Mouse (Mus musculus) heart, embryonic 16.5 days (tissue): ENCODE results near the gene Slc25a11. TPM values are rescaled to one million over a fixed set of nuclear protein-coding genes. Genes with fewer than 3 reads are reported as not detected.

ENCODE experiments used
- ATAC-seq: fragments of 200-750 bp; cut with Nextera tagmentation; replicated peaks from 2 replicates; pipeline ENCODE4 v1.8.0; 2017; ENCODE audit warnings: moderate number of reproducible peaks; ENCODE audit not compliant: insufficient read depth, low FRiP score; ENCODE audit errors: extremely low read depth
- H3K27ac ChIP-seq: fragments of 300-500 bp; sonication (generic); 2 replicates; pipeline ENCODE4 v1.5.1; 2014; ENCODE audit warnings: mild to moderate bottlenecking, low read length, control low read depth, moderate library complexity
- H3K27me3 ChIP-seq: fragments of 300-500 bp; sonication (generic); 2 replicates; pipeline ENCODE4 v1.6.1; 2014; ENCODE audit warnings: low read length, mixed read lengths; ENCODE audit not compliant: control insufficient read depth, insufficient read depth
- H3K36me3 ChIP-seq: fragments of 300-500 bp; sonication (generic); 2 replicates; pipeline ENCODE4 v1.6.1; 2014; ENCODE audit not compliant: control insufficient read depth, insufficient read depth
- H3K4me1 ChIP-seq: fragments of 300-500 bp; sonication (generic); 2 replicates; pipeline ENCODE4 v1.6.1; 2014; ENCODE audit warnings: low read length, mixed read lengths; ENCODE audit not compliant: control insufficient read depth, insufficient read depth
- H3K4me2 ChIP-seq: fragments of 300-500 bp; sonication (generic); 2 replicates; pipeline ENCODE4 v1.6.1; 2014; ENCODE audit warnings: low read depth, mild to moderate bottlenecking, control low read depth, low read length
- H3K4me3 ChIP-seq: fragments of 300-500 bp; sonication (generic); 2 replicates; pipeline ENCODE4 v1.5.1; 2014; ENCODE audit warnings: mild to moderate bottlenecking, control low read depth, low read length
- H3K9ac ChIP-seq: fragments of 300-500 bp; sonication (generic); 2 replicates; pipeline ENCODE4 v1.6.1; 2014; ENCODE audit warnings: low read length, control low read depth
- H3K9me3 ChIP-seq: fragments of 300-500 bp; sonication (generic); replicated peaks from 2 replicates; pipeline ENCODE4 v1.6.1; 2016; ENCODE audit warnings: low read length; ENCODE audit not compliant: control insufficient read depth
- WGBS: fragments of 180-500 bp; shearing (Covaris S2); extraction: QIAGEN DNeasy Blood & Tissue Kit; methylation state at CpG from one replicate; pipeline ENCODE4 v1.1.7; 2014; 5-methylcytosine and 5-hydroxymethylcytosine counted together
- polyA plus RNA-seq: library from polyadenylated mRNA; unstranded; fragments of >200 nt; fragmentation: Nextera tagmentation; extraction: Ambion mirVana; gene quantifications from 2 replicates; pipeline ENCODE4 v1.2.1, GENCODE M21; 2015

The Slc25a11 gene
- polyA plus RNA-seq, 1 experiment from 2014 or later = 346 TPM

- no peak overlapping the region for H3K4me2 ChIP-seq
- no peak overlapping the region for H3K9ac ChIP-seq
- H3K4me1 ChIP-seq = peaks cover 6% of the 10 kb centered on the region
- H3K27ac ChIP-seq = no peak overlapping the region
- WGBS = 66% methylated on average over 12 of the region's 12 CpGs
- H3K4me3 ChIP-seq = no peak overlapping the region
- H3K9me3 ChIP-seq = no peaks in the 10 kb centered on the region
- H3K27me3 ChIP-seq = no peaks in the 10 kb centered on the region
- peaks cover 19% of the 10 kb centered on the region; the same call in 1 of the 2 replicates for H3K36me3 ChIP-seq
- no peak for ATAC-seq
Observed at GRCm38 (mm10) chr11:70681170-70681569, 33.9 kb upstream of the Slc25a11 start.

- Histone ChIP-seq H3K9me3 (no peaks in the 10 kb centered on the region), H3K36me3 (peaks cover 15% of the 10 kb centered on the region; the same call in 1 of the 2 replicates), H3K4me2 (no peak overlapping the region), H3K4me3 (no peak overlapping the region), H3K27me3 (no peaks in the 10 kb centered on the region), H3K4me1 (peaks cover 9% of the 10 kb centered on the region), H3K27ac (no peak overlapping the region), H3K9ac (no peak overlapping the region)
- 89% methylated on average over 8 of the region's 8 CpGs for WGBS
- no peak for ATAC-seq
Observed at GRCm38 (mm10) chr11:70679894-70680293, 32.6 kb upstream of the Slc25a11 start.

- peaks cover 18% of the 10 kb centered on the region; the same call in 1 of the 2 replicates for H3K36me3 ChIP-seq
- no peak overlapping the region for H3K4me2 ChIP-seq
- H3K27me3 ChIP-seq = no peaks in the 10 kb centered on the region
- H3K4me3 ChIP-seq = no peak overlapping the region
- no peak overlapping the region for H3K9ac ChIP-seq
- 93% methylated on average over 8 of the region's 8 CpGs for WGBS
- H3K27ac ChIP-seq = no peak overlapping the region
- H3K9me3 ChIP-seq = no peaks in the 10 kb centered on the region
- ATAC-seq = no peak
- H3K4me1 ChIP-seq = peaks cover 9% of the 10 kb centered on the region
Observed at GRCm38 (mm10) chr11:70679361-70679760, 32.1 kb upstream of the Slc25a11 start.

DNA sequence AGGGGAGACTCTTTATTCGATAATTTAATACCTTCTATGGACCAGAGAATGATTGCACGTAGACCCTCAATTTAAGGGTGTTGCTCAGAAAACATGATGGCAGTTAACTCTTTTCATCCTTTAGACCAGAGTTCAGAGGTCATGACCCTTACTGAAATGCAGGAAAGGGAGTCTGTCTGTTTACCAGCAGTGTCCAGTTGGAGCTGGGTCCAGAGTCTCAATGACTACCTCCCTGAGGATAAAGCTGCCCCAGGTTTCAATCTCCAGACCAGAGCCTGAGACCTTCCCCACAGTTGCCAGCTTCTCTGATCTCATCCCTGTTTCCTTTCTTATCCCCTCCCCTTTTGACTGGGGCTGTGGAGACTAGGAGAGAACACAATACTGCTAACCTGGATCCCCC is 31.3 kb upstream of the Slc25a11 start:
- no peak overlapping the region for H3K4me3 ChIP-seq
- H3K27me3 ChIP-seq = no peaks in the 10 kb centered on the region
- H3K4me2 ChIP-seq = no peak overlapping the region
- H3K27ac ChIP-seq = no peak overlapping the region
- ATAC-seq = no peak
- peaks cover 9% of the 10 kb centered on the region for H3K4me1 ChIP-seq
- 79% methylated on average over 2 of the region's 2 CpGs for WGBS
- no peaks in the 10 kb centered on the region for H3K9me3 ChIP-seq
- no peak overlapping the region for H3K9ac ChIP-seq
- H3K36me3 ChIP-seq = peaks cover 16% of the 10 kb centered on the region; the same call in 1 of the 2 replicates

- peaks cover 17% of the 10 kb centered on the region; the same call in 1 of the 2 replicates for H3K36me3 ChIP-seq
Observed at GRCm38 (mm10) chr11:70678092-70678491, 30.8 kb upstream of the Slc25a11 start.

DNA sequence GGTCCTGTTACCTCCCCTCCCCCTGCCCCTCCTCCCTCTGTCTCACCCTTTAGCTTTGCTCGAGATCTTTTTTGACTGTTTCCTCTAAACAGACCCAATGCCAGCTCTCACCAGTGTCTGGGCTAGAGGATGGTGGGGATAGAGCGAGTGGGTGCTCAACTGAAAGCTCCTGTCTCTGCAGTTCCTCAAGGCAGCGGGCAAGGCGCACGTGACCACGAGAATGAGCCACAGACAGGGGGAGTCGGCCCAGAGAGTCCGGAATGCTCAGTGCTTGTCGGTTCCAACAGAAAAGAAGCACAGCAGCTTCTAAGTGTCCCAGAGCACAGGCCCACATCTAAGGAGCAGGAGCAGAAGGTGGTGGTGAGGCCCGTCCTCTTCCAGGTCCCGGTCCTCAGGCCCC is 27.2 kb upstream of the Slc25a11 start:
- Histone ChIP-seq H3K27ac (no peak overlapping the region), H3K4me2 (no peak overlapping the region), H3K4me3 (no peak overlapping the region), H3K9ac (no peak overlapping the region), H3K9me3 (no peaks in the 10 kb centered on the region), H3K27me3 (no peaks in the 10 kb centered on the region), H3K4me1 (0 out of 2 replicates have a peak, but pooled peaks cover 5% of the 10 kb centered on the region), H3K36me3 (peaks cover 9% of the 10 kb centered on the region; the same call in 1 of the 2 replicates)
- WGBS = 65% methylated on average over 11 of the region's 11 CpGs
- ATAC-seq = no peak

More at GRCm38 (mm10) chr11:70678092-70678491, 30.8 kb upstream of the Slc25a11 start:
- Histone ChIP-seq H3K4me2 (no peak overlapping the region), H3K4me3 (no peak overlapping the region), H3K27me3 (no peaks in the 10 kb centered on the region), H3K9me3 (no peaks in the 10 kb centered on the region), H3K4me1 (peaks cover 9% of the 10 kb centered on the region), H3K9ac (no peak overlapping the region), H3K27ac (no peak overlapping the region)
- ATAC-seq = no peak
- 80% methylated on average over 9 of the region's 9 CpGs for WGBS

DNA sequence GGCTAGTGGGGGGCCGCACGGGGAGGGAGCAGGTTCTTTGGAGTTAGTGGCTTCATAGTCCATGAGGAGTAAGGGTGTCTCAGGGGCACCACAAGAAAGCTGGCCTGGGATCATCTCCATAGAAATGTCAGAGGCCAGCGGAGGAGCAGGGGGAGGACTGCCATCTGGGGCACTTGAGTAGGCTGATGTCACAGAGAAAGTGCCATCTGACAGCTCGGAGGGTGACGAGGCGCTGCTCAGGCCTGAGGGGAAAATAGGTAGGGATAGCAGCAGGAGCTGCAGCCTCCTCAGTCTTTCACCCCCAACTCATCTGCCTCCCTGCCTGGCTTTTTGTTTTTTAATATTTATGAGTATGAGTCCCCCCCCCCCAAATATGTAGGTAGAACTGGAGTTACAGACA is 26.7 kb upstream of the Slc25a11 start:
- 77% methylated on average over 6 of the region's 6 CpGs for WGBS
- 0 out of 2 replicates have a peak, but pooled peaks cover 5% of the 10 kb centered on the region for H3K4me1 ChIP-seq
- no peak overlapping the region for H3K4me2 ChIP-seq
- H3K27me3 ChIP-seq = no peaks in the 10 kb centered on the region
- H3K4me3 ChIP-seq = no peak overlapping the region
- ATAC-seq = no peak
- H3K27ac ChIP-seq = no peak overlapping the region
- H3K9me3 ChIP-seq = no peaks in the 10 kb centered on the region
- no peak overlapping the region for H3K9ac ChIP-seq
- H3K36me3 ChIP-seq = peaks cover 9% of the 10 kb centered on the region; the same call in 1 of the 2 replicates

- Histone ChIP-seq H3K27me3 (no peaks in the 10 kb centered on the region), H3K4me3 (no peak overlapping the region), H3K4me1 (peaks cover 16% of the 10 kb centered on the region), H3K27ac (no peak overlapping the region; the same call in 1 of the 2 replicates), H3K4me2 (peak overlapping the region; percentile 88), H3K9ac (no peak overlapping the region; the same call in 1 of the 2 replicates), H3K9me3 (no peaks in the 10 kb centered on the region), H3K36me3 (peaks cover 12% of the 10 kb centered on the region)
- no peak for ATAC-seq
- WGBS = 79% methylated on average over 16 of the region's 16 CpGs
Observed at GRCm38 (mm10) chr11:70671333-70672047, 24.2 kb upstream of the Slc25a11 start.

DNA sequence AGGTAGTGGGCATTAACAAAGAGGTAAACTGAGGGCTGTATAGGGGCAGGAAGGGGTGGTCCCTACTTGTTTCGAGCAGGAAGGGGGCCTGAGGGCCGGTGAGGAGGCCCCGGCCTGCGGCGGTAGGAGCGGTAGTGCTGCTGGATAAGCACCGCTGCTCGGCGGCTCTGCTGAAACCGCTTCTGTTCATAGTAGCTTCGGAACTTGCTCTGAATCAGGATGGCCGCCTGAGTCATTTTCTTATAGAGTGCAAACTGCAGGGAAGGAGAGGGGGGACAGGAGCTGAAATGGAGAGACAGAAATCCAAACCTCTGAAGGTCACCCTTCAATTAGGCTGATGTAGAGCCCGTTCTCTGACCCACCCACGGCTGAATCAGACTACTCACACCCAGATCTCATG is 23.2 kb upstream of the Slc25a11 start:
- H3K36me3 ChIP-seq = peaks cover 17% of the 10 kb centered on the region
- peak overlapping the region; percentile 86 for H3K9ac ChIP-seq
- 35% methylated on average over 14 of the region's 14 CpGs for WGBS
- H3K4me1 ChIP-seq = peaks cover 13% of the 10 kb centered on the region
- peak overlapping the region; percentile 68 for H3K4me3 ChIP-seq
- H3K4me2 ChIP-seq = peak overlapping the region; percentile 88
- no peaks in the 10 kb centered on the region for H3K9me3 ChIP-seq
- peak overlapping the region; percentile 97 for H3K27ac ChIP-seq
- H3K27me3 ChIP-seq = no peaks in the 10 kb centered on the region
- ATAC-seq = no peak
